Mouse (Mus musculus): ENCODE measurements around the gene Dcst2. TPM values are rescaled to one million over a fixed set of nuclear protein-coding genes. Genes with fewer than 3 reads are reported as not detected.
A peak's percentile ranks its signal among the peaks of the same experiment; 100 is the strongest.

Dcst2 gene
- total and polyA plus RNA-seq, 3 experiments, result 0.06 TPM; not detected in 2

DNA sequence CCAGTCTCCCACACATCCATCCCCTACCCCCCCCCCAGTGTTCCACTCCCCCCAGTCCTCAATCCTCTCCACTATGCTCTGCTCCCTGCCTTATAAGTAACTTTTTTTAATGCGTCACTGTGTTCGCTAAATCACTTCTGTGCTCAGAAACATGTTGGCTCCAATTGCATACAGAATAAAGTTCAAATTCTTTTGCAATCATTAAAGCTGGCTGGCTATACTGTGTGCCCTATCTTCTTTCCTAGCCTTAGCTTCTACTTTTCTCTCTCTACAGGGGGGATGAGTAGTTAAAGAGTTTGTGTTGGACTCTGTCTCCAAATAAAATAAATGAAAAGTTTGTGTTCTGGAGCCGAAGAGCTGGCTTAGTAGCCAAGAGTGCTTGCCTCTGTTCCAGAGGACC lies 47.9 kb downstream of the Dcst2 start:
- Histone ChIP-seq H3K27me3 (ENCODE audit: control insufficient read depth in 1 of 2, insufficient read depth in 2 of 2, low read length in 2 of 2) (no peaks in the 10 kb centered on the region), H3K79me2 (ENCODE audit: control insufficient read depth, insufficient read depth, low read length, poor library complexity) (peaks cover 10% of the 10 kb centered on the region), H3K27ac (ENCODE audit: control insufficient read depth, low read depth, low read length) (no peak overlapping the region), H3K4me1 (ENCODE audit: control insufficient read depth in 1 of 2, insufficient read depth in 2 of 2, low read length in 2 of 2) (peaks cover 0 to 8% of the 10 kb centered on the region in 2 experiments; a peak in 2 of 4 replicates), H3K4me3 (ENCODE audit: control insufficient read depth in 1 of 2, insufficient read depth in 1 of 2, low read depth in 2 of 2, low read length in 2 of 2) (no peak overlapping the region), H3K36me3 (ENCODE audit: control insufficient read depth in 1 of 2, insufficient read depth in 2 of 2, low read length in 2 of 2) (peaks cover 7 to 14% of the 10 kb centered on the region in 2 experiments), H3K9ac (ENCODE audit: control insufficient read depth, low read depth, low read length, poor library complexity, severe bottlenecking) (no peak overlapping the region), H3K9me3 (replicated peaks; ENCODE audit: insufficient read depth, low read length) (no peaks in the 10 kb centered on the region)
- TF ChIP-seq MAZ (IDR thresholded peaks at IDR 0.05; ENCODE audit: low read depth, low read length), result no peak
- TF ChIP-seq POLR2AphosphoS5 (IDR thresholded peaks at IDR 0.05; ENCODE audit: borderline replicate concordance, low read depth, low read length), result no peak
- no peak for TF ChIP-seq SIN3A (IDR thresholded peaks at IDR 0.05; ENCODE audit: low read length)
- TF ChIP-seq UBTF (IDR thresholded peaks at IDR 0.05; ENCODE audit: borderline replicate concordance, insufficient read depth, low read depth, low read length), result no peak
- no peak for TF ChIP-seq GABPA (IDR thresholded peaks at IDR 0.05; ENCODE audit: low read depth, low read length)
- no peak for DNase-seq (ENCODE audit: low read depth, low spot score)

DNA sequence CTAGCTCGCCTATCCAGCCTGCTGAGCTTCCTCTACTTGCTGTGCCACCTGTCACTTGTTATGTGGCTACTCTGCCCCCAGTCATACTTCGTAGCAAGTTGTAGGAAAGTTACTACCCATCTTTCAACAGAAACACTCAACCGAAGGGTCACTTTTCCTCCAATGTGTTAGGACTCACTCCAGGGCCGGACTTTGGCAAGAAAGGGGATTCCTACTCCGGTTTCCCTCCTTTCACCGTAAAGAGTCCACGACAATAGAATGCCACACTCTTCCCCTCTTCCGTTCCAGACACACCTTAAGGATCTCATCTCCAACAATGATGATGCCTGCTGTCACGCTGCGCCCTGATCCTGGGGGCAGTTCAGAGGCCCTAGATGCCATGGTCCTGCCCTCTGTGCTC lies 49.1 kb downstream of the Dcst2 start:
- Histone ChIP-seq H3K4me1 (ENCODE audit: control insufficient read depth in 1 of 2, insufficient read depth in 2 of 2, low read length in 2 of 2) (peaks cover 0 to 8% of the 10 kb centered on the region in 2 experiments; a peak in 2 of 4 replicates), H3K79me2 (ENCODE audit: control insufficient read depth, insufficient read depth, low read length, poor library complexity) (peaks cover 12% of the 10 kb centered on the region), H3K9me3 (replicated peaks; ENCODE audit: insufficient read depth, low read length) (no peaks in the 10 kb centered on the region), H3K27ac (ENCODE audit: control insufficient read depth, low read depth, low read length) (peak overlapping the region; percentile 82; the same call in 1 of the 2 replicates), H3K27me3 (ENCODE audit: control insufficient read depth in 1 of 2, insufficient read depth in 2 of 2, low read length in 2 of 2) (no peaks in the 10 kb centered on the region), H3K4me3 (ENCODE audit: control insufficient read depth in 1 of 2, insufficient read depth in 1 of 2, low read depth in 2 of 2, low read length in 2 of 2) (peak overlapping the region; percentile 52 to 92), H3K9ac (ENCODE audit: control insufficient read depth, low read depth, low read length, poor library complexity, severe bottlenecking) (peak overlapping the region; percentile 89), H3K36me3 (ENCODE audit: control insufficient read depth in 1 of 2, insufficient read depth in 2 of 2, low read length in 2 of 2) (peaks cover 4 to 14% of the 10 kb centered on the region in 2 experiments; a peak in 3 of 4 replicates)
- DNase-seq (ENCODE audit: low read depth, low spot score), result no peak
- TF ChIP-seq CHD2 (IDR thresholded peaks at IDR 0.05; ENCODE audit: low read length), result no peak
- TF ChIP-seq USF2 (IDR thresholded peaks at IDR 0.05; ENCODE audit: borderline replicate concordance in 1 of 2, insufficient read depth in 1 of 2, low read depth in 1 of 2, low read length in 2 of 2), result no peak
- TF ChIP-seq ZNF384 (IDR thresholded peaks at IDR 0.05; ENCODE audit: low read depth, low read length), result no peak
- no peak for TF ChIP-seq BHLHE40 (IDR thresholded peaks at IDR 0.05; ENCODE audit: borderline replicate concordance, low read depth, low read length)
- no peak for TF ChIP-seq TBP (IDR thresholded peaks at IDR 0.05; ENCODE audit: low read depth, low read length)
- no peak for TF ChIP-seq MAZ (IDR thresholded peaks at IDR 0.05; ENCODE audit: low read depth, low read length)
- TF ChIP-seq POLR2A (IDR thresholded peaks at IDR 0.05; ENCODE audit: control insufficient read depth in 1 of 2, insufficient read depth in 1 of 2, low read depth in 1 of 2, low read length in 2 of 2, poor library complexity in 1 of 2), result no peak
- no peak for TF ChIP-seq USF1 (IDR thresholded peaks at IDR 0.05; ENCODE audit: low read depth, low read length)
- TF ChIP-seq RAD21 (IDR thresholded peaks at IDR 0.05; ENCODE audit: low read depth, low read length), result no peak
- no peak for TF ChIP-seq MEF2A (IDR thresholded peaks at IDR 0.05; ENCODE audit: extremely low read depth, insufficient replicate concordance, low read depth, low read length, poor library complexity, severe bottlenecking)
- TF ChIP-seq HCFC1 (IDR thresholded peaks at IDR 0.05; ENCODE audit: low read depth, low read length), result no peak
- no peak for TF ChIP-seq MAFK (IDR thresholded peaks at IDR 0.05; ENCODE audit: borderline replicate concordance, low read depth, low read length)
